In genomic region chrX:169997854-169998456, GRCm38 (mm10) we compare ENCODE assay signal across 8 mouse cellular contexts. TPM values are rescaled to one million over a fixed set of nuclear protein-coding genes. Genes with fewer than 3 reads are reported as not detected.
DNase-seq lines count a peak whose midpoint lies in the region; ATAC-seq and TF ChIP-seq lines count a peak whose summit lies in the region.
"Not testable (repeated sequence)": the region's sequence is repeated elsewhere in the genome, so short reads cannot be mapped to it uniquely, and the experiment has no call there.

No protein-coding gene starts in this region.

- not testable (repeated sequence) for TF ChIP-seq CTCF in Patski (IDR thresholded peaks at IDR 0.05)

- H3K4me2 ChIP-seq in hindbrain, embryonic 13.5 days = peak overlapping the region; percentile 59

- DNase-seq in Patski (ENCODE audit: low read depth, low spot score) = peak; percentile 100
- peak; percentile 100 for DNase-seq in cerebellum, postnatal 14 days
- DNase-seq in frontal cortex, postnatal 14 days (ENCODE audit: low spot score in 2 of 2) = peak; percentile 99 to 100
- peak; percentile 100 for DNase-seq in layer of hippocampus, postnatal 25 days (ENCODE audit: extremely low spot score in 1 of 2, low spot score in 1 of 2)
- peak; percentile 100 for DNase-seq in lung, postnatal 25 days (ENCODE audit: low spot score)
- peak; percentile 100 for DNase-seq in retina, embryonic 14.5 days (ENCODE audit: low spot score)
- peak; percentile 100 for DNase-seq in thymus, postnatal 4 days

- peaks cover 13% of the 10 kb centered on the region; the same call in 1 of the 2 replicates for H3K9me3 ChIP-seq in hindbrain, embryonic 13.5 days

- peak overlapping the region; percentile 86 for H3K27ac ChIP-seq in hindbrain, embryonic 13.5 days

- H3K4me3 ChIP-seq in hindbrain, embryonic 13.5 days = peak overlapping the region; percentile 42

- POLR2A ChIA-PET in Patski (lab: Charles Lee) = not testable (repeated sequence)

- in situ Hi-C loops in Patski (cut with MboI; ENCODE audit: low pct_unique_long_range_greater_than_20kb) = not testable (repeated sequence)

- 38% methylated on average over 22 of the region's 37 CpGs for WGBS in hindbrain, embryonic 13.5 days

- not testable (repeated sequence) for H3K27me3 ChIP-seq in Patski; hindbrain, embryonic 13.5 days

- H3K4me1 ChIP-seq in hindbrain, embryonic 13.5 days (replicated peaks) = not testable (repeated sequence)

- ATAC-seq in Patski = peak; percentile 85
- ATAC-seq in hindbrain, embryonic 13.5 days (ENCODE audit: low FRiP score) = peak; percentile 91

- peak overlapping the region; percentile 65; the same call in 1 of the 2 replicates for H3K9ac ChIP-seq in hindbrain, embryonic 13.5 days

- H3K36me3 ChIP-seq in hindbrain, embryonic 13.5 days = not testable (repeated sequence)

- CTCF ChIA-PET in Patski (lab: Charles Lee) = not testable (repeated sequence)

RNA-seq across cellular contexts. Expression of gene Gm21887, which starts 11.5 kb away (rescaled TPM):
- 110 TPM for polyA plus RNA-seq in Patski (2021)
- polyA plus RNA-seq in hindbrain, embryonic 13.5 days (2015; fragmentation: Nextera tagmentation; extraction: Ambion mirVana) = 169 and 177 TPM in 2 replicates
- total RNA-seq in layer of hippocampus, postnatal 25 days (2021) = 100 to 1,000 TPM in 1 of 2 experiments, 10 to 100 TPM in 1; 65.7 to 260 TPM

Comparison
In these comparisons a context has a peak if more than half of its experiments do, and no peak if none do; other contexts are left out.
1. Peak in every context shown above with its lines: DNase-seq, ATAC-seq, H3K4me3 ChIP-seq and H3K27ac ChIP-seq.